Mouse (Mus musculus): ENCODE results near the gene Dnajb5. TPM values are rescaled to one million over a fixed set of nuclear protein-coding genes. Genes with fewer than 3 reads are reported as not detected.
A peak's percentile ranks its signal among the peaks of the same experiment; 100 is the strongest.
"Not testable (repeated sequence)": the region's sequence is repeated elsewhere in the genome, so short reads cannot be mapped to it uniquely, and the experiment has no call there.

The Dnajb5 gene
- polyA plus RNA-seq, 1 experiment from 2014 or later = 6.9 TPM

GRCm38 (mm10) chr4:42965039-42965719, 15.6 kb downstream of the Dnajb5 start:
- Histone ChIP-seq H3K9ac (no peak overlapping the region), H3K27me3 (ENCODE audit: insufficient read depth, low read length) (no peaks in the 10 kb centered on the region), H3K9me3 (ENCODE audit: low read depth, low read length) (no peaks in the 10 kb centered on the region), H3K4me1 (ENCODE audit: insufficient read depth) (no peaks in the 10 kb centered on the region), H3K4me2 (peak overlapping the region; percentile 45; the same call in 1 of the 2 replicates), H3K36me3 (ENCODE audit: insufficient read depth) (no peaks in the 10 kb centered on the region), H3K4me3 (ENCODE audit: low read depth, low read length) (no peak overlapping the region), H3K27ac (ENCODE audit: low read depth) (no peak overlapping the region)
- ATAC-seq (ENCODE audit: insufficient read depth) (peak; percentile 47; the same call in 1 of the 2 replicates), DNase-seq (peak; percentile 89)
- TF ChIP-seq CTCF (IDR thresholded peaks at IDR 0.05; ENCODE audit: low read depth) = peak; percentile 86
- WGBS = 16% methylated on average over 12 of the region's 12 CpGs

DNA sequence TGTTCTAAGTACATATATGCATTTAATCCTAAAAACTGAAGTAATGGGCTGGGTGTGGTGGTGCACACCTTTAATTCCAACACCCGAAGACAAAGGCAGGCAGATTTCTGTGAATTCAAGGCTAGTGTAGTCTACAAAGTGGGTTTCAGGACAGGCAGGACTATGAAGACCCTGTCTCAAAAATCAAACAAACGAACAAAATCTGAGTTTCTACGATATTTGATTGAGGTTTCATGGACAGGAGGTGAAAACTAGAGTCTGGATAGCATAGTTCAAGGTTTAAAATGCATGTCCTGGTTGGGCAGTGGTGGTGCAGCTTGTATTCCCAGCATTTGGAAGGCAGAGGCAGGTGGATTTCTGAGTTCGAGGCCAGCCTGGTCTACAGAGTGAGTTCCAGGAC, 19.7 kb downstream of the Dnajb5 start, which contains the start of gene 1700022I11Rik:
Gene 1700022I11Rik, plus strand, starts transcription at position 301 of the 400 bp plus-strand sequence.
- no peak for TF ChIP-seq CTCF (IDR thresholded peaks at IDR 0.05; ENCODE audit: low read depth)
- WGBS = 86% methylated on average over 4 of the region's 4 CpGs
- H3K9me3 ChIP-seq (ENCODE audit: low read depth, low read length) = no peaks in the 10 kb centered on the region
- no peaks in the 10 kb centered on the region for H3K27me3 ChIP-seq (ENCODE audit: insufficient read depth, low read length)
- H3K4me1 ChIP-seq (ENCODE audit: insufficient read depth) = no peaks in the 10 kb centered on the region
- H3K4me2 ChIP-seq = no peak within 1 kb of the TSS
- H3K27ac ChIP-seq (ENCODE audit: low read depth) = no peak within 1 kb of the TSS
- no peak for ATAC-seq (ENCODE audit: insufficient read depth)
- no peak within 1 kb of the TSS for H3K9ac ChIP-seq
- no peak for DNase-seq
- no peaks in the 10 kb centered on the region for H3K36me3 ChIP-seq (ENCODE audit: insufficient read depth)
- no peak within 1 kb of the TSS for H3K4me3 ChIP-seq (ENCODE audit: low read depth, low read length)

DNA sequence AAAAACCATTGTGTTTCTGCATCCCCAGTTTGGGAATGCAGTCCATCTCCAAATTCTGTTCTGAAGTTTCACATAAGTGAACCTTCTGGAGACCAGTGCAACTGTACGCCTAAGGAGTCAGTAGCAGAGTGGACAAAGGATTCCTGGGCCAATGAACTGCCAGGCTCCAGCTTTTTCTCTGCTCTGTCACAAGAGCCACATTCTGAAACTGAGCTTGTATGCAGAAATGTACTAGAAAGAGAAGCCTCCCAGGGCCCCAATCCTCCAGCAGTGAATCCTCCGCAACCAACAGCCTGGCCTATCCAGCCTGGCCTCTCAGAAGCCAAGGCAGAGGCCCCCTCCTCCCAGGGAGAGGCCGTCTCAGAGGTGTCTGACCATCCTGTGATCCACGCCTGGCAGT, 23.3 kb downstream of the Dnajb5 start:
- Histone ChIP-seq H3K27me3 (ENCODE audit: insufficient read depth, low read length) (no peaks in the 10 kb centered on the region), H3K4me2 (no peak overlapping the region), H3K27ac (ENCODE audit: low read depth) (no peak overlapping the region), H3K9me3 (ENCODE audit: low read depth, low read length) (no peaks in the 10 kb centered on the region), H3K4me1 (ENCODE audit: insufficient read depth) (no peaks in the 10 kb centered on the region), H3K36me3 (ENCODE audit: insufficient read depth) (peaks cover 13% of the 10 kb centered on the region), H3K9ac (no peak overlapping the region), H3K4me3 (ENCODE audit: low read depth, low read length) (no peak overlapping the region)
- no peak for TF ChIP-seq CTCF (IDR thresholded peaks at IDR 0.05; ENCODE audit: low read depth)
- DNase-seq (no peak), ATAC-seq (ENCODE audit: insufficient read depth) (no peak)
- WGBS = 61% methylated on average over 4 of the region's 4 CpGs

DNA sequence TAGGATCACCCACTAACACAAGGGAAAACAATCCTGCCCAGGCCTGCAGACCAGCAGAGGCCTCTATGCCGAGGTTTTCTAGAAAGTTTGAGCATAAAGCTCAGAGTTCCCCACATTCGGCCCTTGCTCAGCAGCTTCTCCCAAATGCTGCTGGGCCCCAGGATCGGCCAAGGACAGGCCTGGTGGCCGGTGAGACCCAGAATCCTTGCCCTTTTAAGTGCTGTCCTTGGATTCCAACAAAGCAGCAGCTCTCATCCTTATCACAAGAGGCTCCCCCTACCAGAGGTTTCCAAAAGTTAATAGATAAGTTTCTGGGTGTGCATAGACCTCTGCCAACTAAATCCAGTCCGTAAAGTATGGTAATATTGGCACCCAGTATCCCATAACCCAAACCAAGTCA, 24.3 kb downstream of the Dnajb5 start:
- 73% methylated on average over 5 of the region's 5 CpGs for WGBS
- DNase-seq = no peak
- Histone ChIP-seq H3K4me1 (ENCODE audit: insufficient read depth) (no peaks in the 10 kb centered on the region), H3K36me3 (ENCODE audit: insufficient read depth) (peaks cover 22% of the 10 kb centered on the region), H3K4me2 (no peak overlapping the region), H3K9me3 (ENCODE audit: low read depth, low read length) (no peaks in the 10 kb centered on the region), H3K27me3 (ENCODE audit: insufficient read depth, low read length) (no peaks in the 10 kb centered on the region), H3K4me3 (ENCODE audit: low read depth, low read length) (no peak overlapping the region), H3K27ac (ENCODE audit: low read depth) (no peak overlapping the region), H3K9ac (no peak overlapping the region)
- no peak for TF ChIP-seq CTCF (IDR thresholded peaks at IDR 0.05; ENCODE audit: low read depth)
- ATAC-seq (ENCODE audit: insufficient read depth) = no peak

DNA sequence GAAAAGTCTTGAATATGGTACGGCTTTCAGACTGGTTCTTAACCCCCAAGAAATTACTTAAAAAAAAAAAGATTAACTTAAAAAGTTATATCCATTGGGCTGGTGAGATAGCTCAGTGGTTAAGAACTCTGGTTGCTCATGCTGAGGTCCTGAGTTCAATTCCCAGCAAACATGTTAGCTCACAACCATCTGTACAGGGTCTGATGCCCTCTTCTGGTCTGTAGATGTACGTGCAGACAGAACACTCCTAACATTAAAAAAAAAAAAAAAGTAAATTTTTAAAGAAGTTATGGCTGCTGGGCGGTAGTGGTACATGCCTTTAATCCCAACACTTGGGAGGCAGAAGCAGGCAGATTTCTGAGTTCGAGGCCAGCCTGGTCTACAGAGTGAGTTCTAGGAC, 28.4 kb downstream of the Dnajb5 start:
- H3K9ac ChIP-seq = no peak overlapping the region
- H3K4me3 ChIP-seq (ENCODE audit: low read depth, low read length) = no peak overlapping the region
- DNase-seq = peak; percentile 40
- no peaks in the 10 kb centered on the region for H3K27me3 ChIP-seq (ENCODE audit: insufficient read depth, low read length)
- H3K4me2 ChIP-seq = no peak overlapping the region
- peaks cover 60% of the 10 kb centered on the region for H3K36me3 ChIP-seq (ENCODE audit: insufficient read depth)
- WGBS = 88% methylated on average over 4 of the region's 4 CpGs
- ATAC-seq (ENCODE audit: insufficient read depth) = no peak
- no peaks in the 10 kb centered on the region for H3K4me1 ChIP-seq (ENCODE audit: insufficient read depth)
- TF ChIP-seq CTCF (IDR thresholded peaks at IDR 0.05; ENCODE audit: low read depth) = peak; percentile 27; the same call in 1 of the 2 replicates
- H3K27ac ChIP-seq (ENCODE audit: low read depth) = no peak overlapping the region
- H3K9me3 ChIP-seq (ENCODE audit: low read depth, low read length) = no peaks in the 10 kb centered on the region

DNA sequence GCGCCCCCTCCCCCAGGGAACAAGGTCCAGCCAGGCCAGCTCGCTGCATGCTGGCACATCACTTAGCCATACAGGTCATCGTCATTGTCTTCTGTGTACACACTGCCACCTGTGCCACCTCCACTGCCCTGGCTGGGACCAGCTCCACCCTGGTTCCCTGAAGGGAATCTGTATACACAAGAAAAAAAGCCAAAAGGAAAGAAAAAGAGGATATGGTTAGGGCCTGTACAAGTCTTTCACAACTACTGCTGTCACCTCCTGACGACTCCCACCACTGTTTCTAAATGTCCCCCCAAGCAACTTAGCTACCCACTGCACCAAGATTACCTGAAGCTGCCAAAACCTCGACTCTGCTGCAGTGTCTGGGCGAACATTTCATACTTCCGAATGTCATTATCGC, 30.9 kb downstream of the Dnajb5 start:
- H3K9me3 ChIP-seq (ENCODE audit: low read depth, low read length); H3K9ac ChIP-seq; H3K4me2 ChIP-seq; H3K27me3 ChIP-seq (ENCODE audit: insufficient read depth, low read length); H3K4me3 ChIP-seq (ENCODE audit: low read depth, low read length); H3K27ac ChIP-seq (ENCODE audit: low read depth); DNase-seq; ATAC-seq (ENCODE audit: insufficient read depth); H3K4me1 ChIP-seq (ENCODE audit: insufficient read depth): not testable (repeated sequence)
- peaks cover 79% of the 10 kb centered on the region for H3K36me3 ChIP-seq (ENCODE audit: insufficient read depth)
- WGBS = 92% methylated on average over 8 of the region's 8 CpGs

GRCm38 (mm10) chr4:42988296-42988695, 38.7 kb downstream of the Dnajb5 start:
- ATAC-seq (ENCODE audit: insufficient read depth) = no peak
- WGBS = 67% methylated on average over 1 of the region's 1 CpGs
- Histone ChIP-seq H3K9ac (no peak overlapping the region), H3K4me2 (no peak overlapping the region), H3K4me3 (ENCODE audit: low read depth, low read length) (no peak overlapping the region), H3K27ac (ENCODE audit: low read depth) (no peak overlapping the region), H3K9me3 (ENCODE audit: low read depth, low read length) (no peaks in the 10 kb centered on the region), H3K4me1 (ENCODE audit: insufficient read depth) (no peaks in the 10 kb centered on the region), H3K27me3 (ENCODE audit: insufficient read depth, low read length) (no peaks in the 10 kb centered on the region), H3K36me3 (ENCODE audit: insufficient read depth) (peaks cover 97% of the 10 kb centered on the region)
- no peak for TF ChIP-seq CTCF (IDR thresholded peaks at IDR 0.05; ENCODE audit: low read depth)
- DNase-seq = peak; percentile 16
